Mouse (Mus musculus): ENCODE results near the gene Sall1. TPM values are rescaled to one million over a fixed set of nuclear protein-coding genes. Genes with fewer than 3 reads are reported as not detected.

The Sall1 gene
- polyA plus RNA-seq (2014; fragmentation: Nextera tagmentation; extraction: Ambion mirVana), result 32.3 and 35.2 TPM in 2 replicates

GRCm38 (mm10) chr8:89043940-89044339, at the start of gene Sall1:
Gene Sall1 (minus strand): TSS chr8:89044162.
- WGBS, result under 1% methylated on average over 25 of the region's 25 CpGs
- ATAC-seq (ENCODE audit: insufficient read depth, low FRiP score, low TSS enrichment) (no peak), DNase-seq (ENCODE audit: low spot score) (peak; percentile 69)
- Histone ChIP-seq H3K4me1 (ENCODE audit: control insufficient read depth, insufficient read depth, low read length) (peaks cover 5% of the 10 kb centered on the region; the same call in 1 of the 2 replicates), H3K9ac (ENCODE audit: low read length) (peak within 1 kb of the TSS; percentile 99), H3K27me3 (ENCODE audit: control insufficient read depth, insufficient read depth, low read length) (peaks cover 4% of the 10 kb centered on the region; the same call in 1 of the 2 replicates), H3K36me3 (ENCODE audit: control insufficient read depth, insufficient read depth, low read length) (no peaks in the 10 kb centered on the region), H3K4me2 (ENCODE audit: low read depth) (peak within 1 kb of the TSS; percentile 47), H3K4me3 (ENCODE audit: low read depth, low read length) (peak within 1 kb of the TSS; percentile 86), H3K9me3 (ENCODE audit: control insufficient read depth, low read length) (no peaks in the 10 kb centered on the region), H3K27ac (ENCODE audit: low read depth, low read length) (peak within 1 kb of the TSS; percentile 99)

GRCm38 (mm10) chr8:89089916-89090315, 46.0 kb upstream of the Sall1 start:
- Histone ChIP-seq H3K36me3 (ENCODE audit: control insufficient read depth, insufficient read depth, low read length) (no peaks in the 10 kb centered on the region), H3K4me3 (ENCODE audit: low read depth, low read length) (no peak overlapping the region), H3K9me3 (ENCODE audit: control insufficient read depth, low read length) (no peaks in the 10 kb centered on the region), H3K4me2 (ENCODE audit: low read depth) (no peak overlapping the region), H3K4me1 (ENCODE audit: control insufficient read depth, insufficient read depth, low read length) (no peaks in the 10 kb centered on the region), H3K27ac (ENCODE audit: low read depth, low read length) (no peak overlapping the region), H3K9ac (ENCODE audit: low read length) (no peak overlapping the region), H3K27me3 (ENCODE audit: control insufficient read depth, insufficient read depth, low read length) (no peaks in the 10 kb centered on the region)
- no peak for DNase-seq (ENCODE audit: low spot score)
- 38% methylated on average over 5 of the region's 5 CpGs for WGBS
- no peak for ATAC-seq (ENCODE audit: insufficient read depth, low FRiP score, low TSS enrichment)

GRCm38 (mm10) chr8:89079147-89079546, 35.2 kb upstream of the Sall1 start:
- Histone ChIP-seq H3K36me3 (ENCODE audit: control insufficient read depth, insufficient read depth, low read length) (no peaks in the 10 kb centered on the region), H3K9ac (ENCODE audit: low read length) (no peak overlapping the region), H3K27ac (ENCODE audit: low read depth, low read length) (no peak overlapping the region), H3K4me3 (ENCODE audit: low read depth, low read length) (no peak overlapping the region), H3K27me3 (ENCODE audit: control insufficient read depth, insufficient read depth, low read length) (no peaks in the 10 kb centered on the region), H3K4me1 (ENCODE audit: control insufficient read depth, insufficient read depth, low read length) (no peaks in the 10 kb centered on the region; the same call in 1 of the 2 replicates), H3K4me2 (ENCODE audit: low read depth) (no peak overlapping the region), H3K9me3 (ENCODE audit: control insufficient read depth, low read length) (no peaks in the 10 kb centered on the region)
- DNase-seq (ENCODE audit: low spot score), result no peak
- WGBS, result 82% methylated on average over 2 of the region's 2 CpGs
- ATAC-seq (ENCODE audit: insufficient read depth, low FRiP score, low TSS enrichment), result no peak

- ATAC-seq (ENCODE audit: insufficient read depth, low FRiP score, low TSS enrichment) (no peak), DNase-seq (ENCODE audit: low spot score) (no peak)
- WGBS, result 7% methylated on average over 3 of the region's 3 CpGs
- Histone ChIP-seq H3K36me3 (ENCODE audit: control insufficient read depth, insufficient read depth, low read length) (no peaks in the 10 kb centered on the region), H3K4me3 (ENCODE audit: low read depth, low read length) (no peak overlapping the region), H3K4me1 (ENCODE audit: control insufficient read depth, insufficient read depth, low read length) (peaks cover 5% of the 10 kb centered on the region), H3K27ac (ENCODE audit: low read depth, low read length) (no peak overlapping the region), H3K4me2 (ENCODE audit: low read depth) (no peak overlapping the region), H3K9ac (ENCODE audit: low read length) (peak overlapping the region; percentile 22; the same call in 1 of the 2 replicates), H3K9me3 (ENCODE audit: control insufficient read depth, low read length) (no peaks in the 10 kb centered on the region), H3K27me3 (ENCODE audit: control insufficient read depth, insufficient read depth, low read length) (no peaks in the 10 kb centered on the region)
Measured at GRCm38 (mm10) chr8:89072968-89073382, 29.0 kb upstream of the Sall1 start.

- ATAC-seq (ENCODE audit: insufficient read depth, low FRiP score, low TSS enrichment) (no peak), DNase-seq (ENCODE audit: low spot score) (no peak)
- Histone ChIP-seq H3K4me2 (ENCODE audit: low read depth) (no peak overlapping the region), H3K4me1 (ENCODE audit: control insufficient read depth, insufficient read depth, low read length) (peaks cover 14% of the 10 kb centered on the region), H3K27me3 (ENCODE audit: control insufficient read depth, insufficient read depth, low read length) (no peaks in the 10 kb centered on the region), H3K36me3 (ENCODE audit: control insufficient read depth, insufficient read depth, low read length) (no peaks in the 10 kb centered on the region), H3K4me3 (ENCODE audit: low read depth, low read length) (no peak overlapping the region), H3K9ac (ENCODE audit: low read length) (no peak overlapping the region), H3K27ac (ENCODE audit: low read depth, low read length) (no peak overlapping the region), H3K9me3 (ENCODE audit: control insufficient read depth, low read length) (no peaks in the 10 kb centered on the region)
- 82% methylated on average over 3 of the region's 3 CpGs for WGBS
Measured at GRCm38 (mm10) chr8:89067499-89067898, 23.5 kb upstream of the Sall1 start.

GRCm38 (mm10) chr8:89064042-89064441, 20.1 kb upstream of the Sall1 start:
- H3K36me3 ChIP-seq (ENCODE audit: control insufficient read depth, insufficient read depth, low read length), result no peaks in the 10 kb centered on the region
- H3K9me3 ChIP-seq (ENCODE audit: control insufficient read depth, low read length), result no peaks in the 10 kb centered on the region
- H3K27ac ChIP-seq (ENCODE audit: low read depth, low read length), result peak overlapping the region; percentile 15; the same call in 1 of the 2 replicates
- DNase-seq (ENCODE audit: low spot score) (peak; percentile 51), ATAC-seq (ENCODE audit: insufficient read depth, low FRiP score, low TSS enrichment) (no peak)
- H3K27me3 ChIP-seq (ENCODE audit: control insufficient read depth, insufficient read depth, low read length), result no peaks in the 10 kb centered on the region
- no peak overlapping the region for H3K4me3 ChIP-seq (ENCODE audit: low read depth, low read length)
- no peak overlapping the region for H3K9ac ChIP-seq (ENCODE audit: low read length)
- no peak overlapping the region for H3K4me2 ChIP-seq (ENCODE audit: low read depth)
- peaks cover 14% of the 10 kb centered on the region for H3K4me1 ChIP-seq (ENCODE audit: control insufficient read depth, insufficient read depth, low read length)
- 29% methylated on average over 9 of the region's 9 CpGs for WGBS

GRCm38 (mm10) chr8:89063366-89064040, 19.5 kb upstream of the Sall1 start:
- Histone ChIP-seq H3K27ac (ENCODE audit: low read depth, low read length) (peak overlapping the region; percentile 15), H3K4me1 (ENCODE audit: control insufficient read depth, insufficient read depth, low read length) (peaks cover 14% of the 10 kb centered on the region), H3K9me3 (ENCODE audit: control insufficient read depth, low read length) (no peaks in the 10 kb centered on the region), H3K9ac (ENCODE audit: low read length) (no peak overlapping the region), H3K4me3 (ENCODE audit: low read depth, low read length) (no peak overlapping the region), H3K4me2 (ENCODE audit: low read depth) (no peak overlapping the region), H3K27me3 (ENCODE audit: control insufficient read depth, insufficient read depth, low read length) (no peaks in the 10 kb centered on the region), H3K36me3 (ENCODE audit: control insufficient read depth, insufficient read depth, low read length) (no peaks in the 10 kb centered on the region)
- DNase-seq (ENCODE audit: low spot score) (no peak), ATAC-seq (ENCODE audit: insufficient read depth, low FRiP score, low TSS enrichment) (no peak)
- WGBS, result 62% methylated on average over 10 of the region's 10 CpGs

- DNase-seq (ENCODE audit: low spot score) (no peak), ATAC-seq (ENCODE audit: insufficient read depth, low FRiP score, low TSS enrichment) (no peak)
- Histone ChIP-seq H3K27ac (ENCODE audit: low read depth, low read length) (no peak overlapping the region), H3K9me3 (ENCODE audit: control insufficient read depth, low read length) (no peaks in the 10 kb centered on the region), H3K36me3 (ENCODE audit: control insufficient read depth, insufficient read depth, low read length) (no peaks in the 10 kb centered on the region), H3K4me1 (ENCODE audit: control insufficient read depth, insufficient read depth, low read length) (peaks cover 17% of the 10 kb centered on the region), H3K4me3 (ENCODE audit: low read depth, low read length) (no peak overlapping the region), H3K4me2 (ENCODE audit: low read depth) (no peak overlapping the region), H3K9ac (ENCODE audit: low read length) (no peak overlapping the region), H3K27me3 (ENCODE audit: control insufficient read depth, insufficient read depth, low read length) (no peaks in the 10 kb centered on the region)
- WGBS, result 90% methylated on average over 8 of the region's 8 CpGs
Measured at GRCm38 (mm10) chr8:89060717-89061116, 16.8 kb upstream of the Sall1 start.

GRCm38 (mm10) chr8:89059507-89059906, 15.5 kb upstream of the Sall1 start:
- no peak overlapping the region for H3K4me3 ChIP-seq (ENCODE audit: low read depth, low read length)
- H3K27me3 ChIP-seq (ENCODE audit: control insufficient read depth, insufficient read depth, low read length), result no peaks in the 10 kb centered on the region
- H3K36me3 ChIP-seq (ENCODE audit: control insufficient read depth, insufficient read depth, low read length), result no peaks in the 10 kb centered on the region
- WGBS, result 62% methylated on average over 6 of the region's 6 CpGs
- H3K4me2 ChIP-seq (ENCODE audit: low read depth), result no peak overlapping the region
- H3K9ac ChIP-seq (ENCODE audit: low read length), result no peak overlapping the region
- H3K27ac ChIP-seq (ENCODE audit: low read depth, low read length), result no peak overlapping the region
- no peaks in the 10 kb centered on the region for H3K9me3 ChIP-seq (ENCODE audit: control insufficient read depth, low read length)
- ATAC-seq (ENCODE audit: insufficient read depth, low FRiP score, low TSS enrichment), result no peak
- H3K4me1 ChIP-seq (ENCODE audit: control insufficient read depth, insufficient read depth, low read length), result peaks cover 15% of the 10 kb centered on the region
- no peak for DNase-seq (ENCODE audit: low spot score)
